Mouse (Mus musculus) heart, embryonic 13.5 days (tissue): Measurements from ENCODE around the gene St8sia1. TPM values are rescaled to one million over a fixed set of nuclear protein-coding genes. Genes with fewer than 3 reads are reported as not detected.

Experiments used
- ATAC-seq: fragments of 200-750 bp; cut with Nextera tagmentation; 2 replicates; pipeline ENCODE4 v1.8.0; 2017; ENCODE audit warnings: moderate TSS enrichment; ENCODE audit not compliant: insufficient number of reproducible peaks, low FRiP score, low TSS enrichment; ENCODE audit errors: extremely low read depth
- H3K27ac ChIP-seq: fragments of 300-500 bp; sonication (generic); replicated peaks from 2 replicates; pipeline ENCODE4 v1.5.1; 2015; ENCODE audit warnings: moderate library complexity, mild to moderate bottlenecking, inconsistent platforms
- H3K27me3 ChIP-seq: fragments of 300-500 bp; sonication (generic); replicated peaks from 2 replicates; pipeline ENCODE4 v1.6.1; 2015; ENCODE audit warnings: mild to moderate bottlenecking, inconsistent platforms
- H3K36me3 ChIP-seq: fragments of 300-500 bp; sonication (generic); 2 replicates; pipeline ENCODE4 v1.6.1; 2015; ENCODE audit warnings: mild to moderate bottlenecking, inconsistent platforms
- H3K4me1 ChIP-seq: fragments of 300-500 bp; sonication (generic); 2 replicates; pipeline ENCODE4 v1.6.1; 2015; ENCODE audit warnings: inconsistent platforms
- H3K4me2 ChIP-seq: fragments of 300-500 bp; sonication (generic); 2 replicates; pipeline ENCODE4 v1.6.1; 2015; ENCODE audit warnings: inconsistent platforms, mild to moderate bottlenecking, moderate library complexity
- H3K4me3 ChIP-seq: fragments of 300-500 bp; sonication (generic); 2 replicates; pipeline ENCODE4 v1.5.1; 2015; ENCODE audit warnings: moderate library complexity, mild to moderate bottlenecking, inconsistent platforms
- H3K9ac ChIP-seq: fragments of 300-500 bp; sonication (generic); 2 replicates; pipeline ENCODE4 v1.6.1; 2015; ENCODE audit warnings: inconsistent platforms, mild to moderate bottlenecking, moderate library complexity
- H3K9me3 ChIP-seq: fragments of 300-500 bp; sonication (generic); 2 replicates; pipeline ENCODE4 v1.6.1; 2016; ENCODE audit warnings: inconsistent platforms
- WGBS: fragments of 180-500 bp; shearing (Covaris S2); methylation state at CpG from one replicate; pipeline ENCODE4 v1.1.7; 2015; ENCODE audit warnings: mixed read lengths; 5-methylcytosine and 5-hydroxymethylcytosine counted together
- polyA plus RNA-seq: library from polyadenylated mRNA; unstranded; fragments of >200 nt; fragmentation: Nextera tagmentation; extraction: Ambion mirVana; gene quantifications from 2 replicates; pipeline ENCODE4 v1.2.1, GENCODE M21; 2015

Gene St8sia1
- polyA plus RNA-seq, 1 experiment from 2014 or later: 2.0 TPM

- Histone ChIP-seq H3K4me2 (no peak overlapping the region), H3K27me3 (no peaks in the 10 kb centered on the region), H3K4me1 (peaks cover 14% of the 10 kb centered on the region), H3K36me3 (no peaks in the 10 kb centered on the region), H3K9me3 (no peaks in the 10 kb centered on the region), H3K9ac (no peak overlapping the region), H3K4me3 (no peak overlapping the region), H3K27ac (no peak overlapping the region)
- 57% methylated on average over 15 of the region's 15 CpGs for WGBS
- no peak for ATAC-seq
Observed at GRCm38 (mm10) chr6:142795655-142796441, 168.4 kb downstream of the St8sia1 start.

GRCm38 (mm10) chr6:142795087-142795486 is 169.2 kb downstream of the St8sia1 start:
- ATAC-seq: no peak
- 74% methylated on average over 9 of the region's 9 CpGs for WGBS
- no peak overlapping the region for H3K9ac ChIP-seq
- H3K9me3 ChIP-seq: no peaks in the 10 kb centered on the region
- H3K4me3 ChIP-seq: no peak overlapping the region
- peaks cover 14% of the 10 kb centered on the region for H3K4me1 ChIP-seq
- H3K27me3 ChIP-seq: no peaks in the 10 kb centered on the region
- no peak overlapping the region for H3K27ac ChIP-seq
- H3K36me3 ChIP-seq: no peaks in the 10 kb centered on the region
- H3K4me2 ChIP-seq: no peak overlapping the region

GRCm38 (mm10) chr6:142793468-142793867 is 170.8 kb downstream of the St8sia1 start:
- H3K9ac ChIP-seq: no peak overlapping the region
- no peak overlapping the region for H3K4me3 ChIP-seq
- peaks cover 15% of the 10 kb centered on the region for H3K4me1 ChIP-seq
- no peaks in the 10 kb centered on the region for H3K27me3 ChIP-seq
- no peaks in the 10 kb centered on the region for H3K9me3 ChIP-seq
- 38% methylated on average over 7 of the region's 7 CpGs for WGBS
- ATAC-seq: no peak
- H3K4me2 ChIP-seq: no peak overlapping the region
- H3K27ac ChIP-seq: no peak overlapping the region
- no peaks in the 10 kb centered on the region for H3K36me3 ChIP-seq

GRCm38 (mm10) chr6:142792241-142792968 is 171.8 kb downstream of the St8sia1 start:
- Histone ChIP-seq H3K4me2 (0 out of 2 replicates have a peak overlapping the region, but pooled peaks have one; percentile 7), H3K27me3 (no peaks in the 10 kb centered on the region), H3K36me3 (no peaks in the 10 kb centered on the region), H3K27ac (no peak overlapping the region), H3K4me3 (no peak overlapping the region), H3K9ac (no peak overlapping the region), H3K9me3 (no peaks in the 10 kb centered on the region), H3K4me1 (peaks cover 16% of the 10 kb centered on the region)
- ATAC-seq: no peak
- WGBS: 24% methylated on average over 13 of the region's 13 CpGs

GRCm38 (mm10) chr6:142789736-142790135 is 174.5 kb downstream of the St8sia1 start:
- H3K27ac ChIP-seq: no peak overlapping the region
- H3K4me3 ChIP-seq: no peak overlapping the region
- H3K4me1 ChIP-seq: peaks cover 16% of the 10 kb centered on the region
- H3K4me2 ChIP-seq: no peak overlapping the region
- no peak overlapping the region for H3K9ac ChIP-seq
- no peaks in the 10 kb centered on the region for H3K27me3 ChIP-seq
- no peak for ATAC-seq
- no peaks in the 10 kb centered on the region for H3K36me3 ChIP-seq
- WGBS: 79% methylated on average over 10 of the region's 10 CpGs
- H3K9me3 ChIP-seq: no peaks in the 10 kb centered on the region

- peaks cover 14% of the 10 kb centered on the region for H3K4me1 ChIP-seq
- no peaks in the 10 kb centered on the region for H3K9me3 ChIP-seq
- no peaks in the 10 kb centered on the region for H3K27me3 ChIP-seq
- H3K36me3 ChIP-seq: no peaks in the 10 kb centered on the region
- WGBS: 54% methylated on average over 18 of the region's 18 CpGs
- no peak overlapping the region for H3K4me3 ChIP-seq
- no peak overlapping the region for H3K27ac ChIP-seq
- no peak for ATAC-seq
- no peak overlapping the region for H3K9ac ChIP-seq
- H3K4me2 ChIP-seq: peak overlapping the region; percentile 13; the same call in 1 of the 2 replicates
Observed at GRCm38 (mm10) chr6:142788042-142788987, 175.9 kb downstream of the St8sia1 start.

- H3K9ac ChIP-seq: no peak overlapping the region
- no peak for ATAC-seq
- no peaks in the 10 kb centered on the region for H3K36me3 ChIP-seq
- 0 out of 2 replicates have a peak, but pooled peaks cover 2% of the 10 kb centered on the region for H3K4me1 ChIP-seq
- no peaks in the 10 kb centered on the region for H3K27me3 ChIP-seq
- no peak overlapping the region for H3K4me2 ChIP-seq
- 81% methylated on average over 21 of the region's 21 CpGs for WGBS
- H3K4me3 ChIP-seq: no peak overlapping the region
- no peaks in the 10 kb centered on the region for H3K9me3 ChIP-seq
- H3K27ac ChIP-seq: no peak overlapping the region
Observed at GRCm38 (mm10) chr6:142786106-142786505, 178.1 kb downstream of the St8sia1 start.

- Histone ChIP-seq H3K27ac (no peak overlapping the region), H3K27me3 (no peaks in the 10 kb centered on the region), H3K4me3 (no peak overlapping the region), H3K4me1 (0 out of 2 replicates have a peak, but pooled peaks cover 2% of the 10 kb centered on the region), H3K4me2 (no peak overlapping the region), H3K36me3 (no peaks in the 10 kb centered on the region), H3K9ac (no peak overlapping the region), H3K9me3 (no peaks in the 10 kb centered on the region)
- ATAC-seq: no peak
- 34% methylated on average over 4 of the region's 4 CpGs for WGBS
Observed at GRCm38 (mm10) chr6:142785343-142785742, 178.9 kb downstream of the St8sia1 start.

GRCm38 (mm10) chr6:142781286-142781685 is 183.0 kb downstream of the St8sia1 start:
- no peak for ATAC-seq
- no peak overlapping the region for H3K4me2 ChIP-seq
- H3K4me3 ChIP-seq: no peak overlapping the region
- no peak overlapping the region for H3K27ac ChIP-seq
- no peak overlapping the region for H3K9ac ChIP-seq
- H3K4me1 ChIP-seq: peaks cover 22% of the 10 kb centered on the region
- no peaks in the 10 kb centered on the region for H3K27me3 ChIP-seq
- no peaks in the 10 kb centered on the region for H3K9me3 ChIP-seq
- WGBS: 71% methylated on average over 7 of the region's 7 CpGs
- H3K36me3 ChIP-seq: 0 out of 2 replicates have a peak, but pooled peaks cover 4% of the 10 kb centered on the region

GRCm38 (mm10) chr6:142780574-142781033 is 183.6 kb downstream of the St8sia1 start:
- no peak overlapping the region for H3K9ac ChIP-seq
- no peak overlapping the region for H3K4me3 ChIP-seq
- peaks cover 23% of the 10 kb centered on the region for H3K4me1 ChIP-seq
- 84% methylated on average over 4 of the region's 4 CpGs for WGBS
- no peak overlapping the region for H3K4me2 ChIP-seq
- H3K36me3 ChIP-seq: peaks cover 9% of the 10 kb centered on the region
- ATAC-seq: no peak
- H3K9me3 ChIP-seq: no peaks in the 10 kb centered on the region
- no peak overlapping the region for H3K27ac ChIP-seq
- no peaks in the 10 kb centered on the region for H3K27me3 ChIP-seq
